Mouse (Mus musculus): Measurements from ENCODE around the gene Gm3286. TPM values are rescaled to one million over a fixed set of nuclear protein-coding genes. Genes with fewer than 3 reads are reported as not detected.
"Not testable (repeated sequence)": the region's sequence is repeated elsewhere in the genome, so short reads cannot be mapped to it uniquely, and the experiment has no call there.

Gm3286 gene
- total RNA-seq (2021): not detected
- long read RNA-seq, experiment 1: 0 reads
- long read RNA-seq, experiment 2: 0 reads

GRCm38 (mm10) chr5:95510458-95510857 lies at the start of gene Gm3286:
Gene Gm3286, plus strand, starts transcription at chr5:95510758.
- not testable (repeated sequence) for DNase-seq (ENCODE audit: low spot score in 2 of 2)

Other genes starting within 250 kb of the Gm3286 start
- not detected for gene Gm10424, start 238.0 kb upstream of the Gm3286 start, total RNA-seq (2021)
- not detected for gene Gm3259, start 204.8 kb upstream of the Gm3286 start, total RNA-seq (2021)
- gene D5Ertd577e, start 54.0 kb upstream of the Gm3286 start, total RNA-seq (2021): not detected
- not detected for gene Gm7971, start 84.1 kb downstream of the Gm3286 start, total RNA-seq (2021)
- gene Gm7978, start 225.4 kb downstream of the Gm3286 start, total RNA-seq (2021): not detected
- not detected for gene Gm7982, start 231.3 kb downstream of the Gm3286 start, total RNA-seq (2021)